In genomic region chr4:41676248-41677005, GRCm38 (mm10) we compare ENCODE assay signal across 8 mouse cellular contexts. TPM values are rescaled to one million over a fixed set of nuclear protein-coding genes. Genes with fewer than 3 reads are reported as not detected.
DNase-seq lines count a peak whose midpoint lies in the region; ATAC-seq lines count a peak whose summit lies in the region.

No protein-coding gene starts in this region.

- H3K36me3 ChIP-seq in neural tube, embryonic 11.5 days (ENCODE audit: control insufficient read depth, insufficient read depth, low read length) = no peaks in the 10 kb centered on the region
- H3K36me3 ChIP-seq in hindbrain, embryonic 10.5 days = peaks cover 94% of the 10 kb centered on the region
- H3K36me3 ChIP-seq in stomach, embryonic 16.5 days (ENCODE audit: control insufficient read depth, insufficient read depth, low read length) = no peaks in the 10 kb centered on the region

- 0 out of 2 replicates have a peak overlapping the region, but pooled peaks have one; percentile 27 for H3K27ac ChIP-seq in neural tube, embryonic 11.5 days (ENCODE audit: low read depth, low read length)
- peak overlapping the region; percentile 70 for H3K27ac ChIP-seq in hindbrain, embryonic 10.5 days
- H3K27ac ChIP-seq in stomach, embryonic 16.5 days (ENCODE audit: low read length) = no peak overlapping the region

- DNase-seq in heart, adult 11 months = peak; percentile 92
- DNase-seq in heart, postnatal 10 days = no peak
- no peak for DNase-seq in neural tube, embryonic 11.5 days (ENCODE audit: low spot score)
- DNase-seq in neural tube, embryonic 10.5 days (ENCODE audit: extremely low spot score, low spot score) = no peak
- no peak for DNase-seq in hindbrain, embryonic 10.5 days (ENCODE audit: low spot score)
- no peak for DNase-seq in left cerebral cortex, adult 8-10 months (ENCODE audit: low spot score in 2 of 2)
- no peak for DNase-seq in urinary bladder, postnatal 4 days (ENCODE audit: low spot score in 2 of 2)

- H3K9ac ChIP-seq in neural tube, embryonic 11.5 days (ENCODE audit: low read length) = peak overlapping the region; percentile 22; the same call in 1 of the 2 replicates
- peak overlapping the region; percentile 16 for H3K9ac ChIP-seq in stomach, embryonic 16.5 days (ENCODE audit: low read length)

- peaks cover 69% of the 10 kb centered on the region for H3K4me1 ChIP-seq in neural tube, embryonic 11.5 days (ENCODE audit: control insufficient read depth, insufficient read depth, low read length)
- peaks cover 94% of the 10 kb centered on the region for H3K4me1 ChIP-seq in hindbrain, embryonic 10.5 days (replicated peaks)
- peaks cover 46% of the 10 kb centered on the region for H3K4me1 ChIP-seq in stomach, embryonic 16.5 days (ENCODE audit: control insufficient read depth, insufficient read depth, low read length)

- no peak overlapping the region for H3K4me2 ChIP-seq in neural tube, embryonic 11.5 days (ENCODE audit: low read depth)
- no peak overlapping the region for H3K4me2 ChIP-seq in stomach, embryonic 16.5 days (ENCODE audit: low read depth, low read length)

- 82% methylated on average over 17 of the region's 17 CpGs for WGBS in neural tube, embryonic 11.5 days
- 80% methylated on average over 17 of the region's 17 CpGs for WGBS in hindbrain, embryonic 10.5 days
- WGBS in stomach, embryonic 16.5 days = 57% methylated on average over 17 of the region's 17 CpGs

- no peaks in the 10 kb centered on the region for H3K9me3 ChIP-seq in neural tube, embryonic 11.5 days (ENCODE audit: control insufficient read depth, low read length)
- H3K9me3 ChIP-seq in hindbrain, embryonic 10.5 days = no peaks in the 10 kb centered on the region
- H3K9me3 ChIP-seq in stomach, embryonic 16.5 days (replicated peaks; ENCODE audit: control insufficient read depth, low read length) = no peaks in the 10 kb centered on the region

- ATAC-seq in neural tube, embryonic 11.5 days (ENCODE audit: insufficient read depth, low FRiP score, low TSS enrichment) = no peak
- ATAC-seq in stomach, embryonic 16.5 days (ENCODE audit: insufficient read depth, low FRiP score) = no peak

- intact Hi-C loops in heart, postnatal 10 days (cut with DNase I) = no loop called here

- no peak overlapping the region for H3K4me3 ChIP-seq in neural tube, embryonic 11.5 days (ENCODE audit: low read depth, low read length)
- H3K4me3 ChIP-seq in hindbrain, embryonic 10.5 days = no peak overlapping the region
- H3K4me3 ChIP-seq in stomach, embryonic 16.5 days (replicated peaks; ENCODE audit: low read length) = no peak overlapping the region

- H3K27me3 ChIP-seq in neural tube, embryonic 11.5 days (ENCODE audit: control insufficient read depth, insufficient read depth, low read length) = no peaks in the 10 kb centered on the region
- H3K27me3 ChIP-seq in hindbrain, embryonic 10.5 days (ENCODE audit: insufficient read depth, poor library complexity, severe bottlenecking) = 0 out of 2 replicates have a peak, but pooled peaks cover 10% of the 10 kb centered on the region
- H3K27me3 ChIP-seq in stomach, embryonic 16.5 days (ENCODE audit: control insufficient read depth, insufficient read depth, low read length) = no peaks in the 10 kb centered on the region

RNA-seq across cellular contexts. Expression of gene Cntfr, which starts 20.5 kb away (rescaled TPM):
- 1 to 10 TPM; 3.3 to 7.5 TPM for total RNA-seq in heart, postnatal 10 days (2021)
- 43.8 and 44.2 TPM in 2 replicates for polyA plus RNA-seq in neural tube, embryonic 11.5 days (2014; fragmentation: Nextera tagmentation; extraction: Ambion mirVana)
- 29.7 and 51.6 TPM in 2 replicates for polyA plus RNA-seq in hindbrain, embryonic 10.5 days (2016; fragmentation: Nextera tagmentation; extraction: Ambion mirVana)
- polyA plus RNA-seq in stomach, embryonic 16.5 days (2015; fragmentation: Nextera tagmentation; extraction: Ambion mirVana) = 10.1 and 10.5 TPM in 2 replicates
- 100 to 1,000 TPM in 3 of 4 experiments, 10 to 100 TPM in 1; 96.7 to 125 (median 111) TPM for total RNA-seq in left cerebral cortex, adult 8-10 months (2022)

RNA-seq across cellular contexts. Expression of gene Il11ra1, which starts 23.4 kb away (rescaled TPM):
- total RNA-seq in heart, postnatal 10 days (2021) = 10 to 100 TPM; 65.3 to 66.2 TPM
- 65.9 and 82.1 TPM in 2 replicates for polyA plus RNA-seq in neural tube, embryonic 11.5 days (2014; fragmentation: Nextera tagmentation; extraction: Ambion mirVana)
- 84.3 and 91.4 TPM in 2 replicates for polyA plus RNA-seq in hindbrain, embryonic 10.5 days (2016; fragmentation: Nextera tagmentation; extraction: Ambion mirVana)
- 143 and 152 TPM in 2 replicates for polyA plus RNA-seq in stomach, embryonic 16.5 days (2015; fragmentation: Nextera tagmentation; extraction: Ambion mirVana)
- 10 to 100 TPM; 31.6 to 45.5 (median 38.1) TPM for total RNA-seq in left cerebral cortex, adult 8-10 months (2022)

RNA-seq across cellular contexts. Expression of gene Enho, which starts 36.3 kb away (rescaled TPM):
- 1 to 10 TPM; 4.2 to 4.4 TPM for total RNA-seq in heart, postnatal 10 days (2021)
- 36.9 and 43.3 TPM in 2 replicates for polyA plus RNA-seq in neural tube, embryonic 11.5 days (2014; fragmentation: Nextera tagmentation; extraction: Ambion mirVana)
- 27.3 and 50.9 TPM in 2 replicates for polyA plus RNA-seq in hindbrain, embryonic 10.5 days (2016; fragmentation: Nextera tagmentation; extraction: Ambion mirVana)
- polyA plus RNA-seq in stomach, embryonic 16.5 days (2015; fragmentation: Nextera tagmentation; extraction: Ambion mirVana) = 22.8 and 23.0 TPM in 2 replicates
- total RNA-seq in left cerebral cortex, adult 8-10 months (2022) = 10 to 100 TPM; 55.3 to 62.7 (median 59.3) TPM

RNA-seq across cellular contexts. Expression of gene Rpp25l, which starts 36.9 kb away (rescaled TPM):
- total RNA-seq in heart, postnatal 10 days (2021) = 10 to 100 TPM; 28.0 to 32.1 TPM
- 80.4 and 81.2 TPM in 2 replicates for polyA plus RNA-seq in neural tube, embryonic 11.5 days (2014; fragmentation: Nextera tagmentation; extraction: Ambion mirVana)
- polyA plus RNA-seq in hindbrain, embryonic 10.5 days (2016; fragmentation: Nextera tagmentation; extraction: Ambion mirVana) = 89.7 and 96.6 TPM in 2 replicates
- 54.3 and 58.6 TPM in 2 replicates for polyA plus RNA-seq in stomach, embryonic 16.5 days (2015; fragmentation: Nextera tagmentation; extraction: Ambion mirVana)
- total RNA-seq in left cerebral cortex, adult 8-10 months (2022) = 10 to 100 TPM; 28.4 to 33.9 (median 30.0) TPM

RNA-seq across cellular contexts. Expression of gene Dctn3, which starts 46.5 kb away (rescaled TPM):
- total RNA-seq in heart, postnatal 10 days (2021) = 10 to 100 TPM; 85.9 to 92.3 TPM
- 171 and 180 TPM in 2 replicates for polyA plus RNA-seq in neural tube, embryonic 11.5 days (2014; fragmentation: Nextera tagmentation; extraction: Ambion mirVana)
- 171 and 232 TPM in 2 replicates for polyA plus RNA-seq in hindbrain, embryonic 10.5 days (2016; fragmentation: Nextera tagmentation; extraction: Ambion mirVana)
- polyA plus RNA-seq in stomach, embryonic 16.5 days (2015; fragmentation: Nextera tagmentation; extraction: Ambion mirVana) = 132 TPM in 2 replicates
- 100 to 1,000 TPM; 158 to 167 (median 165) TPM for total RNA-seq in left cerebral cortex, adult 8-10 months (2022)
